Mouse (Mus musculus) cortical plate, adult 2 months (tissue): ENCODE measurements around the gene Crb1.

Source experiments
- CTCF ChIP-seq: fragments of 200-500 bp; IDR thresholded peaks from 2 replicates; pipeline ENCODE4 v1.5.1; 2011; ENCODE audit warnings: mild to moderate bottlenecking, control low read depth, low read length; ENCODE audit not compliant: insufficient read depth; ENCODE audit errors: extremely low read depth
- POLR2A ChIP-seq: fragments of 200-500 bp; IDR thresholded peaks from 2 replicates; pipeline ENCODE4 v1.6.1; 2011; ENCODE audit warnings: mild to moderate bottlenecking, low read length, control low read depth; ENCODE audit not compliant: insufficient read depth; ENCODE audit errors: extremely low read depth

DNA sequence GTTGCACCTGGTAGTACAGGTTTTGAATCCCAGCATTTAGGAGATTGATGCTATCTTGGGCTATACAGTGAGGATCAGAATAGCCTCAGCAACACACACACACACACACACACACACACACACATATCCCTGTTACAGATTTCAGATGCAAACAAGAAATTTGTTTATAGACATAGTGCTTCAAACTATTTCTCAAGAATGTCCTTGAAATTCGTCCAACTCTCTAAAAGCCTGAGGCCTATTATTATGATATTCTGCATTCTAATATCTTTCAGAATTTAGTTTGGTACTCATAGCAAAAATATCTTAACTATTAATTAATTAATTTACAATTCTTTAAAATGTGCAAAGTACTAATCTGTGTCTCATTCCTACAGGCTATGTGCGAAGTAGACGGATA, 124.9 kb downstream of the Crb1 start:
- TF ChIP-seq CTCF, result no peak
- no peak for TF ChIP-seq POLR2A
